In the genomic region with DNA sequence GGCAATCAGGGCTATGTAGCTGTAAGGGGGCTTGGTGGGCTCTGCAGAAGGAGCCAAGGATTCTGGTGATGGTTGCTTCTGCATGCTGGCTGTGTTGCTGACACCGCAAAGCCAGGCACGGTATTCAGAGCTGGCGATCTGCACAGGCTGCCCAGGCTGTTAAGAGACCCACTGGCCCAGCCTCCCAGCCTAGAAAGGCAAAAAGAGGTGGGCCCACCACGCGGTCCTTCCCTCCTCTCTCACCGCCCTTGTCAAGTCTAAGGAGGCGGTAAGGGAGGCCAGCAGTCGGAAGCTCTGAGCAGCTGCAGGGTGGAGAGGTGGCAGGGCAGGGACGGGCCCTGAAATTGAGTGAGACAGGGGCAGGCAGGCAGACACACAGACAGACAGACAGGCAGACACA, we compare ENCODE assay signal across 8 mouse cellular contexts. TPM values are rescaled to one million over a fixed set of nuclear protein-coding genes. Genes with fewer than 3 reads are reported as not detected.
DNase-seq lines count a peak whose midpoint lies in the region; ATAC-seq and TF ChIP-seq lines count a peak whose summit lies in the region.

TSS of gene Foxs1 (minus strand) at position 161 of the 400 bp plus-strand sequence.

- ATAC-seq in midbrain, embryonic 16.5 days, result no peak
- no peak for ATAC-seq in midbrain, embryonic 14.5 days (ENCODE audit: low FRiP score, low TSS enrichment)
- no peak; the same call in 1 of the 2 replicates for ATAC-seq in kidney, postnatal 0 days (replicated peaks; ENCODE audit: low FRiP score, low read depth)
- 0 out of 2 replicates have a peak, but pooled peaks have one; percentile 21 for ATAC-seq in stomach, embryonic 15.5 days (ENCODE audit: insufficient read depth, low FRiP score, low read depth)
- no peak for ATAC-seq in erythroid progenitor cell, adult 5-6 weeks (replicated peaks; ENCODE audit: low FRiP score, poor library complexity, severe bottlenecking)

- no peak for TF ChIP-seq CTCF in kidney, postnatal 0 days (IDR thresholded peaks at IDR 0.05; ENCODE audit: low read depth)

- peak within 1 kb of the TSS; percentile 4; the same call in 1 of the 2 replicates for H3K9ac ChIP-seq in midbrain, embryonic 16.5 days (ENCODE audit: low read depth, low read length)
- H3K9ac ChIP-seq in midbrain, embryonic 14.5 days (replicated peaks; ENCODE audit: low read length), result no peak within 1 kb of the TSS
- peak within 1 kb of the TSS; percentile 36; the same call in 1 of the 2 replicates for H3K9ac ChIP-seq in kidney, postnatal 0 days (ENCODE audit: low read depth, low read length)
- no peak within 1 kb of the TSS for H3K9ac ChIP-seq in stomach, embryonic 15.5 days

- H3K36me3 ChIP-seq in midbrain, embryonic 16.5 days (ENCODE audit: control insufficient read depth, insufficient read depth, low read length), result no peaks in the 10 kb centered on the region
- H3K36me3 ChIP-seq in midbrain, embryonic 14.5 days (ENCODE audit: control insufficient read depth, insufficient read depth, low read length), result no peaks in the 10 kb centered on the region
- no peaks in the 10 kb centered on the region for H3K36me3 ChIP-seq in kidney, postnatal 0 days (ENCODE audit: insufficient read depth, low read length)
- no peaks in the 10 kb centered on the region for H3K36me3 ChIP-seq in stomach, embryonic 15.5 days

- no peak within 1 kb of the TSS for H3K4me2 ChIP-seq in midbrain, embryonic 16.5 days (ENCODE audit: low read length)
- H3K4me2 ChIP-seq in midbrain, embryonic 14.5 days (ENCODE audit: low read length), result no peak within 1 kb of the TSS
- peak within 1 kb of the TSS; percentile 47 for H3K4me2 ChIP-seq in kidney, postnatal 0 days (ENCODE audit: low read length)
- H3K4me2 ChIP-seq in stomach, embryonic 15.5 days, result peak within 1 kb of the TSS; percentile 16; the same call in 1 of the 2 replicates

- H3K4me3 ChIP-seq in midbrain, embryonic 16.5 days (ENCODE audit: low read depth, low read length), result no peak within 1 kb of the TSS
- no peak within 1 kb of the TSS for H3K4me3 ChIP-seq in midbrain, embryonic 14.5 days (replicated peaks; ENCODE audit: low read depth, low read length)
- H3K4me3 ChIP-seq in kidney, postnatal 0 days (replicated peaks; ENCODE audit: low read depth, low read length), result peak within 1 kb of the TSS; percentile 20; the same call in 1 of the 2 replicates
- 0 out of 2 replicates have a peak within 1 kb of the TSS, but pooled peaks have one; percentile 6 for H3K4me3 ChIP-seq in stomach, embryonic 15.5 days (replicated peaks)

- H3K9me3 ChIP-seq in midbrain, embryonic 16.5 days (replicated peaks; ENCODE audit: control insufficient read depth, low read length, poor library complexity, severe bottlenecking), result no peaks in the 10 kb centered on the region
- no peaks in the 10 kb centered on the region for H3K9me3 ChIP-seq in midbrain, embryonic 14.5 days (ENCODE audit: control insufficient read depth, low read length)
- H3K9me3 ChIP-seq in kidney, postnatal 0 days (replicated peaks; ENCODE audit: low read length), result no peaks in the 10 kb centered on the region
- no peaks in the 10 kb centered on the region for H3K9me3 ChIP-seq in stomach, embryonic 15.5 days

- DNase-seq in midbrain, embryonic 14.5 days, result no peak
- no peak for DNase-seq in gonadal fat pad, adult 2 months (ENCODE audit: low read depth)
- DNase-seq in kidney, postnatal 0 days (ENCODE audit: low spot score), result peak; percentile 72
- DNase-seq in layer of hippocampus, postnatal 36 days, result no peak
- DNase-seq in thymus, postnatal 10 days (ENCODE audit: low spot score in 2 of 2), result no peak

- WGBS in midbrain, embryonic 16.5 days, result 33% methylated on average over 9 of the region's 9 CpGs
- WGBS in midbrain, embryonic 14.5 days, result 41% methylated on average over 9 of the region's 9 CpGs
- WGBS in kidney, postnatal 0 days, result 24% methylated on average over 9 of the region's 9 CpGs
- WGBS in stomach, embryonic 15.5 days, result 22% methylated on average over 9 of the region's 9 CpGs

- no peaks in the 10 kb centered on the region for H3K27me3 ChIP-seq in midbrain, embryonic 16.5 days (ENCODE audit: control insufficient read depth, insufficient read depth, low read depth, low read length)
- no peaks in the 10 kb centered on the region for H3K27me3 ChIP-seq in midbrain, embryonic 14.5 days (ENCODE audit: control insufficient read depth, insufficient read depth, low read length)
- H3K27me3 ChIP-seq in kidney, postnatal 0 days (ENCODE audit: insufficient read depth, low read length), result no peaks in the 10 kb centered on the region
- 0 out of 2 replicates have a peak, but pooled peaks cover 8% of the 10 kb centered on the region for H3K27me3 ChIP-seq in stomach, embryonic 15.5 days (replicated peaks)

- H3K27ac ChIP-seq in midbrain, embryonic 16.5 days (ENCODE audit: low read length), result no peak within 1 kb of the TSS
- no peak within 1 kb of the TSS for H3K27ac ChIP-seq in midbrain, embryonic 14.5 days (replicated peaks; ENCODE audit: low read depth, low read length)
- peak within 1 kb of the TSS; percentile 81 for H3K27ac ChIP-seq in kidney, postnatal 0 days
- H3K27ac ChIP-seq in stomach, embryonic 15.5 days, result no peak within 1 kb of the TSS

- H3K4me1 ChIP-seq in midbrain, embryonic 16.5 days (ENCODE audit: control insufficient read depth, insufficient read depth, low read length), result no peaks in the 10 kb centered on the region
- no peaks in the 10 kb centered on the region for H3K4me1 ChIP-seq in midbrain, embryonic 14.5 days (ENCODE audit: control insufficient read depth, insufficient read depth, low read length)
- H3K4me1 ChIP-seq in kidney, postnatal 0 days (replicated peaks; ENCODE audit: insufficient read depth, low read length), result peaks cover 22% of the 10 kb centered on the region
- H3K4me1 ChIP-seq in stomach, embryonic 15.5 days, result peaks cover 17% of the 10 kb centered on the region; the same call in 1 of the 2 replicates

RNA-seq across cellular contexts. Expression of gene Foxs1, which starts in this region (rescaled TPM):
- 4.0 and 4.3 TPM in 2 replicates for polyA plus RNA-seq in midbrain, embryonic 16.5 days (2015; fragmentation: Nextera tagmentation; extraction: Ambion mirVana)
- 2.8 and 4.7 TPM in 2 replicates for polyA plus RNA-seq in midbrain, embryonic 14.5 days (2014; fragmentation: Nextera tagmentation; extraction: Ambion mirVana)
- 13.4 and 15.6 TPM in 2 replicates for polyA plus RNA-seq in gonadal fat pad, adult 2 months (2012; rRNA removed)
- 9.4 and 10.4 TPM in 2 replicates for polyA plus RNA-seq in kidney, postnatal 0 days (2015; fragmentation: Nextera tagmentation; extraction: Ambion mirVana)
- 3.1 and 4.3 TPM in 2 replicates for polyA plus RNA-seq in stomach, embryonic 15.5 days (2015; fragmentation: Nextera tagmentation; extraction: Ambion mirVana)
- total RNA-seq in layer of hippocampus, postnatal 36 days (2021), result under 1 TPM; 0.35 to 0.68 TPM
- not detected in 2 replicates for total RNA-seq in erythroid progenitor cell, adult 5-6 weeks (2015; ENCODE audit: low replicate concordance)
- total RNA-seq in erythroid progenitor cell, adult 5-6 weeks (2017; ENCODE audit: low replicate concordance), result not detected in 2 replicates

Comparison
In these comparisons a context has a peak if more than half of its experiments do, and no peak if none do; other contexts are left out.
1. H3K9ac ChIP-seq: peak in midbrain, embryonic 16.5 days (single experiment) and kidney, postnatal 0 days (single experiment); none in midbrain, embryonic 14.5 days (single experiment) and stomach, embryonic 15.5 days (single experiment).
2. H3K4me2 ChIP-seq: peak in kidney, postnatal 0 days (single experiment) and stomach, embryonic 15.5 days (single experiment); none in midbrain, embryonic 16.5 days (single experiment) and midbrain, embryonic 14.5 days (single experiment).
3. H3K4me3 ChIP-seq: peak in kidney, postnatal 0 days (single experiment) and stomach, embryonic 15.5 days (single experiment); none in midbrain, embryonic 16.5 days (single experiment) and midbrain, embryonic 14.5 days (single experiment).